Mouse (Mus musculus) retina, embryonic 14.5 days (tissue): ENCODE data around the gene Osbpl3.

ENCODE experiments used
- DNase-seq: peaks from one replicate; pipeline ENCODE4 v3.0.0-alpha.2; 2015; ENCODE audit warnings: low spot score

The Osbpl3 gene

DNA sequence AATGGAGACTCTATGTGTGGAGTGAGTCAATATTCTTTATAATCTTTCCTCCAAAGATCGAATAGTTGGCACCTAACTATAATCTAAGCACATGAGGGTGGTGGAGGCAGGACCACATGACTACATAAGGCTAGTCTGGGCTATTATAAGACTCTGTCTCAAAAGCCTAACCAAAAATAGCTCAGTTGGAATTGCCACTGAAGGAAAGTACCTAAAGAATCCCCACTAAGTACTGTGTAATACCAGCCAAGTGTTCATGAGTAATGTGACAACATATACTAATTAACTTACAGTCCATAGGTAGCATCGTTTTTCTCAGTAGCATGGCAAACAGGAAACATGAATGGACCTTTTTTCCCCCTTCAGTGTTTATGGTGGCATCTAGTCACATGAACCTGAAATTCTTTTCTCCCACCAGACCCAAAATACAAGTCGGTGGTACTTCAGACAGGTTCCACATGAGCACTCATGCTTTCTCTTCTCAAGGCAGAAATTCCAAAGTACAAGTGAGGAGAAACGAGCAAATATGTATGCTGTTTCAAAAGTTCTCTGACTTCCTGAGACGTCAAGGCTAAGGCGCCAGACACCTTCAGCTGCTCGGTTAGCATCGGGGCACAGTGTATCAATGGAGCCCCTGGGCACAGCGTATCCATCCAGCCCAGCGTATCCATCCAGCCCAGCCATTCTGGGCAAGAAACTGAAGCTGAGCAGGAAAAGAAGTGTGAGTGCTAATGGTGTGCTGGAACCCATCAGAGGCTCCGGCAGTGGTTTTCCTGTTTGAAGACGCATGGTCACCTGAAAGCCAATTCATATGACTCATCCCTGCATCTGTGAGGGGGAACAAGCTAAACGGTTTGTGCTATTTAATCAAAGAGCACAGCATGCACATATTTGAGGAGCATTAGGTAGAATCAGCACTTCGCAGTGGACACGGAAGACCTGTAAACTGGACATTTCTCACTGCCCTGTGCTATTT is 120.9 kb downstream of the Osbpl3 start:
- DNase-seq: no peak

DNA sequence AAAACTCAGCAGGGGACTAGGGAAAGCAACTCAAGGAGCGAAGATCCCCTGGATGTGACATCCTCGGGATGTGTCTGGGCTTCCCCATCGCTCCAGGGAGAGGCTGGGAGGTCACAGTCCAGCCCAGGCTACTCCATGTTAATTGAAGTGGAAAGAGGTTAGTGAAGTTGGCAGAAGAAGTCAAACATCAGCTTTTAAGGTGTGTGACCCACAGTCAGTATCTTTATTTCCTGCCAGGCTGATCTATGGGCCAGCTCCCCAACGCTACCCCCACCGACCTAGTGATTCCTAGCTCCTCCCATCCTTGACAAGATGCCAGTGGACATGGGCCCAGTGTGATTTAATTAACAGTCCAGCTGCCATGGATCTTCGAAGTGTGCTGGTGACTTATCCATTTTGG is 122.7 kb downstream of the Osbpl3 start:
- no peak for DNase-seq

DNA sequence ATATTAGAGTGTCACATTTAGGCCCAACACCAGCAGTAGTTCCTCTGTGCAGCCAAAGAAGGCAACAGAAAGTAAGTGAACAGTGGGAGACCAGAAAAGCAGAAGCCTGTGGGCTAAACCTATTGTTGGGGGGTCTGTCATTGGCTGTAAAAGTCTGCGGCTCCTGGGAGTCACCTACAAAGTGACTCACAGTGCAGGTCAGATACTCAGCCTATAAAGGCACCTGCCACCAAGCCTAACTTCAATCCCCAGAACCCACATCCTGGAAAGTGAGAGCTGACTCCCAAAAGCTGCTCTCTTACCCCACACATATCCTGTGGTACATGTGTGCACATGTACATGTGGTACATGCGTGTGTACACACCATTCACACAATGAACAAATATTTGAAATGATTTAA is 124.5 kb downstream of the Osbpl3 start:
- DNase-seq: no peak

DNA sequence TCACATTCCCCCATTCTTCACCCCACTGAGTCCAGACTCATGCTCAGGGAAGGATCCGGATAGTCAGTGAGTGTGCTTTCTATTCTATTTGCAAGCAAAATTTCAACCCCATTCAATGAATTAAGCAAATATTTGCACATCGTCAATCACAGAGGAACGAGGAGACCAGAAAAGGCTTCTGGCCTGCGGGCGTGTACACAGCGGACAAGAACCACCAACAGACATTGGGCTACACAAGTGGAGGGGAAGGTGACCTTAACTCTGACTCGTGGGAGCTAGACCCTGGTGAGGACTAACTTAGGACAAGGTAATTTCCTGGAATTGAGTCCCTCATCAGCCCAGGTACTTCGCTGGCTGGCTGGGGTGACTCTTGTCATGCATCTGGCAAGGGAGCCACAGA is 126.6 kb downstream of the Osbpl3 start:
- DNase-seq: no peak

DNA sequence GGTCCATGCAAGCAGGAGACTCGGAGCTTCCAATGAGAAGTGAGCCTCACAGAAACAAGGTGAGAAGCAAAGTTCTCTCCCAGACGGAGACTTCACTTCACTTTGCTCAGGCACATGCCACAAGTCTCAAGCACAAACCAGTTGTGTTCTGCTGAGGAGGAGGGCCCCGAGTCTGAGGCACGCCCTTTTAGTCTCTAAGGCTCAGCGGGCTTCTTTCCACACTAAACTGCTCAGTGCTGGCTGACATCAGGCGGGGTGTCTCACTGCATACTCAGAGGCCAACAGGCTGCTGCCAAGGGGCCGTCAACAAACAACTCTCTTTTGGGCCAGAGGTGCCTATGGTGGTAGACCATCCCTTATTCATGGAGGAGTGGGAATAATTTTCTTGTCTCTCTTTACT is 127.1 kb downstream of the Osbpl3 start:
- no peak for DNase-seq

DNA sequence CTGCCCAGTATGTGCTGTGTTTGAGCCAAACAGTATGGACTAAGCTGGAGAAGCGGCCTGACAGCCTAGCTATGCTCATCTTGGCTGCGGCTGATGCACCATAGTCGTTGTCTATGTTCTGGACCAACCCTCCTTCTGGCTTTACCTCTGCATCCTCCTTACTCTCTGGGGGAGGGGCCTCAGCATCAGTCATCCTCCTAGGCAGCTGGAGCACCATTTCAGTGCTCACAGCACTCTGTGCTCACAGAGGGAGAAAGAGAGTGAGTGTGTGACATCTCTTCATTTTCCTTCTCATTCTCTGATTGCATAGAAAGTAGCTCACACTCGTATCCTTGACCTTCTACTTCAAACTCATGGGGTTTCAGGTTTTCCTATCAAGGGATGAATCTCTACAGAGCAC is 129.8 kb downstream of the Osbpl3 start:
- no peak for DNase-seq

DNA sequence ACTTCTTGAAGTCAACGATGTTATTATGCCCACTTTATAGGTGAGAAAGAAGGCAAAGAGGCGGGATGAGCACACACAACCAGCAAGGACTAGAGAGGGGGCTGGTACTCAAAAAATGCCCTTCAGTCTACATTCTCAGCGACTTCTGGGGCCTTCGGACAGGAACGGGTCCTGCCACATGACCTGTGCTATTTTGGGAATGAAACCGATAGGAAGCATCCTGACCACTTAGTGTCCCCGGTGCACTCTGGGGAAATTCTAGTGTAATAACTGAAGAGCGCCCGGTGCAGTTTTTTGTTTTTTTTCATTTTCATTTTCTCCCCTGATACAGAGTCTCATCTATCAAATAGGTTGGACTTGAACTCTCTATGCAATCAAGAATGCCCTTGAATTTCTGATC is 130.5 kb downstream of the Osbpl3 start:
- no peak for DNase-seq

DNA sequence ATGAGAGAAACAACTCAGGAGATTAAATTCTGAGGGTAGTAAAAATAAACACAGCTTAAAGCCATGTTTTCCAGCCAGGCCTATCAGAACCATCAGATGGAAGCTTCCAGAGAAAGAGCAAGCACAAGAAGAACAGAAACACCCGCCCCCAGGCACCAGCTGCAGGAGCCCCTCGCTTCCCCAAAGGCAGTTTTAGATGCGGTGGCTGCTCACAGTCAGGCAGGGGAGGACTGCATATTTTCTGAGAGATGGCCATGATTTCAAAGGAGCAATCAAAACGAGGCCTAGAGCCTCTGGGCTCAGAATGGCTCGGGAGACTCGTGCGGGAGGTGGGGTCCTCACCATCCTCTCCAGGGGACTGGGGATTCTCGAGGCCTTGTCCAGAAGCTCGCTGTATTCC is 133.4 kb downstream of the Osbpl3 start:
- no peak for DNase-seq

DNA sequence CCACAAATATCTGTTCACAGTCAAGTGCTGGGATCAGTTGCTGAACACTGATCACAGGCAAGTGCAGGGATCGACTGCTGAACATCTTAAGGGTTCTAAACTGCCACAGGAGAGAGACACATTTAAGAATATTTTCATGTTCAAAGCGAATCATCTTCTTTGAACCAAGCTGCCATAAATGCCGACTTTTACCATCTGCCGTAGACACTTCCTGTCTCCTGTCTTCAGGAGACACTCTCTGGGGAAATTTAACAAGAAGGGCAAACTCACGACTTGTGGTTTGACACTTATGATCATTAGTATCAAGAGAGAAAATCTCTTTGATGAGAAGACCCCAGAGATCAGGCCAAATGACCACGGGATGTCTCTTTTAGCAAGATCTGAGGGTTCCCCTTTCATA is 134.3 kb downstream of the Osbpl3 start:
- no peak for DNase-seq

DNA sequence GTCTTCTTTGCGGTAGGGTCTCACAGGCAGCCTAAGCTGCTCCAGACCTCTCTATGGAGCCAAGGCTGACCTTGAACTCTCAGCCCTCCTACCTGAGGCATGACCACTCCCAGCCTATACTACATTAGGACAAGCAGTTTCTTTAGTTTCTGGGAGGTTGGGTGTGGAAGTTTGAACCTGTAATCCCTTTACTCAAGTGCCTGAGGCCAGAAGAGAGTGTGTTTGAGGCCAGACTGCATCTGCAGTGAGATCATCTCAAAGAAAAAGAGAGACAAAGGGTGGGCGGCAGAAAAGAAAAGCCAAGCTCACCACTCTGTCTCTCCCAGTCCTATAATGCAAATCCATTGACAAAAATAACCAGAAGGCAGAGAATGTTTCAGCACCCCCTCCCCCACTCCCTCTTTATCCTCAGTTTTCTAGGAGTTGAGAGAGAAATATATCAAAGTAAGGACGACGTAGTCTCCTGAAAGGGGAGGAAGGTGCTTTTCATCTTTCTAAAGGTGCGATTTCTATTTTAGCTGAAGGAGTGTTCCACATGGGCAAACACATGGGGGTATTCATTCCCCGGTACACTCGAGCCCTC is 137.3 kb downstream of the Osbpl3 start:
- DNase-seq: no peak

DNA sequence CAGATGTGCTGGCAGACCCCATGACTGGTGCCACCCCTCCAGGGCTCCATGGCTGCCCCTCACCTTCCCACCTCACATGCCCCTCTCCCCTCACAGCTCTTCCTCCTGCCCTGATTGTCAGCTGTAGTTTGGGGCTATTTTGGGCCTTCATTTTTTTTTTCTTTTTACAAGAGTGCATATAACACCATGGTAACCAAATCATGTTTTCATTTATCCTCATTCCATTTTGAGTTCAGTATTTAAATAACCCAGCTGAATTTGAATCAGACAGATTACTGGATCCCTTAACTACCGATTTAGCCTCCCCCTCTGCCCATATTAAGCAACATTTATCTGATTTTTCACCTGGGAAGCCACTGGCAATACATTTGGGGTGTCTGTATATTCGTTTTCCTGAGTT is 137.9 kb downstream of the Osbpl3 start:
- no peak for DNase-seq

DNA sequence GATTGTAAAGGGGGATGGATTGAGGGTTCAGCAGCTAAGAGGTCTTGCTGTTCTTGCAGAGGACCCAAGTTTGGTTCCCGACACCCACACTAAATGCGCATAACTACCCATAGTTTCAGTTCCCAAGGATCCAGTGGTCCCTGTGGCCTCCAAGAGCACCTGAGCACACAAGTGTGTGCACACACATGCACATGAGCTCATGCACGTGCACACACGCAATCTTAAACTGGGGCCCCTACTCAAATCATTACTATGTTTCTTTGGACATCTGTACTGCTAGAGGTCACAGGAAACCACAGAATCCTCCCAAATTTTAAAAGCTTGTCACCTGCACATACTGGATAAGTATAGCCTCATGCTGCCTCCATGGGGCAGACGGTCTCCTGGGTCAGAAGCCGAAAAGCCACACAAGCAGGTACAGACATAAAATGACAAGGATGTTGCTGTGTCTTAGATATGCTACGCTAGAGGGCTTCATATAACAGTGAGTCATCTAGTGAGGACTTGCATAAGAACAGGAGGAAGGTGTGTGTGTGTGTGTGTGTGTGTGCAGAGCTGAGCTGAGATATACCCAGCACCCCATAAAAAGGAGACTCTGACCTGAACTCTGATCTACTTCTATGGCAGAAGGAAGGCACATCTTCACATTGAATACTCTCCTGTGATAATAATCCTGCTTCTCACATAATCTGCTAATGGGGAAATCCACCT is 139.1 kb downstream of the Osbpl3 start:
- DNase-seq: no peak

DNA sequence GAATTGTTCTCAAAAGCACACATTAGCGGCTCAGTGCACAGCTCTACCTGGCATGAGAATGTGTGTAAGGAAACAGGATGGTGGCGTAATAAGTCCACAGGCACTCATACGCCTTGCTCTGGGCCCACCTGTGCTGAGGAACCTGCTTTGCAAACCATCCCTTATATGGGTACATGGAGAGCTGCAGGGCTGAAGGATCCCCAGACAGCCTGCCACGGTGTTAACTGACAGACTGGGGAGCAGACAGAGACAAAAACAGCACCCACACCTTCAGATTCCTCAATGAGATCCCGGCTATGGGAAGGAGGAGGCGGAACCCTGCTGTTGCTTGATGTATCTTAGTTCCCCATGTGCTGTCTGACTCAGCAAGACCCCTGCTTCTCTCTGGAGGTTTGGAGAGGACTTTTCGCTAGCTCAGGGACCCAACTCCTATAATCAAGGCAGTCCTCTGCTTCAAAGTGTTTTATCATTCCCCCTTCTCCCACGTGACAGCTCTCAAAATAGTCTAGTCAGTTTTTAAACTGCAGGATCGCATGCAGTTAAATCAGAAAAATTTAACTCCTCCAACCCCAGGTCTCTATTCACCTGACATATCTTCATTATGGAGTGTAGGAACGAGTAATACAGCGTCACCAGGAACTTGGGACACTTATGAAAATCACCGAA is 141.5 kb downstream of the Osbpl3 start:
- DNase-seq: no peak

DNA sequence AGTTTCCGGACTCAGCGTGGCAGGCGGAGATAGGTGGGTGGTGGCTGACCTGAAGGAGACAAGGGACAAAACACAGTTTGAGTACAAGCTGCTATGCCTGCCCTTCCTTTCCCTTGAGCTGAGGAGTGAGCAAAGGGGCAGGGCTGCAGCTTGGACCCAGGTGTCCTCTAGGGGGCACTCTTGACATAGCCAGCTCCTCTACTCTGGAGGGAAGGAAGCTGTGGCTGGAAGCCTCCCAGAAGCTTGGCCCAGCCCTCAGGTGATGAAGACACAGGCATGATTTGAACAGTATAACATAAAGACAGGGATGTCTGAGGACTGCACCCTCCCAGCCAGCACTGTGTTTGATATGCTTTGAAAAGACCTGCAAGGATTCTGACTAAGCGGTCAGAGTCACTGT is 143.4 kb downstream of the Osbpl3 start:
- peak; percentile 87 for DNase-seq

DNA sequence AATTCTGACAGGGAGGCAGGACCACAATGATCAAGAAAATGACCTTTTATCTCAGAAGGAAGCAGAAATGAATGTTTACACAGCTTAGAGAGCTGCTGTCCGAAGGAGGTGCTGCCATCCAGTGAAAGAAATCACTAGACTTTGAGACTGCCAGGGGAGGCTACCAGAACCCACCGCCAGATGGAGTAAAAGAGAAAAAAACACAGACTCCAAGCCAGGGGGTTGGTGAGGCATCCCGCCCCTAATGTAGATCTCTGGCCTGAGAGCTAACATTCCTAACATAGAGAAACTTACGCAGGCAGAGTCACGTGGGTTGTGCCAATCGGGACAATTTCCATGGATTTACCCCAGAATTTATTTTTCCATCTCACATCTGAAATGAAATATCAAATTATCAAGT is 147.0 kb downstream of the Osbpl3 start:
- DNase-seq: peak; percentile 71

DNA sequence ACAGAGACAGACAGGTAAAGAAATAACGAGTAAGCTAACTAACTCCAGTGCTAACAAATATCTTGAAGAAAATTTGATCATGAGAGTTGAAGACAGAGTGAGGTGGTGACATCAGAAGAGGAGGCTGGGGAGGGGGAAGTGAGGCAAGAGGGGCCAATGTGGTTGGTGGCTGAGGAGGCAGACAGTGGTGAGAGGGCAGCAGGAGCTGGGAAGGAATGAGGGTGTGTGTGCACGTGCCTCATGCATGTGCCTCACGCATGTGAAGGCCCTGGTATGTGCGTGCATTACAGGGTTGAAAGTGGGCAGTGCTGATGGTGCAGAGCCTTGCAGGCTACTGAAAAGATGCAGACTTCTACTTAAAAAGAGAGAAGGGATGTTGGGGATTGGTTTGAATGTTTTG is 149.4 kb downstream of the Osbpl3 start:
- no peak for DNase-seq

DNA sequence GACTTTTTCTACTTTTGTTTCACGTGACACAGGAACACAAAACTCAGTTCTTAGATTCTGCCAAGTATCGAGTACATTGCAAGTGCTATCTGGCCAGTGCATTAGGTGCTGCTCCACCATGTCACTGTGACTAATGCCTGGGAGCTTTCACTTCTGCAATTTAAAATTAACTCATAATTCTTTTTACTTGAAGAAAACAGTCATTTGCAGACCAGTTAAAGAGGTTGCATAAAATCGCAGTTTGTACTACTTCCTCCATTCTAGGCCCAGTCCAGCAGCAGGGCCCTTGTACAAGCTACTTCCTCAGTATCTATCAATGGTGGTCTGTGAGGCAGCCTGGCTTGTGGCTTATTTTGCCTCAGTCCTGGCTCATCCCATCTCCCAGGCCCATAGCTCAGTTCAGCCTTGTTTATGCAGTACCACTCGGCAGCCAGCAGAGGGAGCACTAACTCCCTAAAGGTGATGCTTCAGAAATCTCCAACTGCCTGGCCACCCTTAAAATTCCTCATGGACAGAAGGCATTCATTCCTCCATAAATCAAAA is 151.0 kb downstream of the Osbpl3 start:
- DNase-seq: peak; percentile 86

DNA sequence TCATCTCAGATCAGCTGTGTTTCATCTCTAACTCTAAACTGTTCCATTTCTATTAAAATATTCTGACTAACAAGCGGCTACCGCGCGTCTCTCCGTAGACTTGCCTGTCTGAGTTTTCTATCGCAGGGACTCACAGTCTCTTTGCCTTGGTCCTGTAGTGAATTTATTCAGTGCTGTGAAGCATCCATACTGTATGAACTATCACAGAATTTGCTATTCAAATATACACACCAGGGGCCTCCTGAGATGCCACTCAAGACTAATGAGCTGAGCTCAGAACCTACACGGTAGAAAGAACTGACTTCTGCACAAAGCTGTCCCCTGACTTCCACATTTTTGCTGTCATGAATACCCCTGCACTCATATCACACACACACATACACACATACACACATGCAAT is 154.9 kb downstream of the Osbpl3 start:
- DNase-seq: no peak

DNA sequence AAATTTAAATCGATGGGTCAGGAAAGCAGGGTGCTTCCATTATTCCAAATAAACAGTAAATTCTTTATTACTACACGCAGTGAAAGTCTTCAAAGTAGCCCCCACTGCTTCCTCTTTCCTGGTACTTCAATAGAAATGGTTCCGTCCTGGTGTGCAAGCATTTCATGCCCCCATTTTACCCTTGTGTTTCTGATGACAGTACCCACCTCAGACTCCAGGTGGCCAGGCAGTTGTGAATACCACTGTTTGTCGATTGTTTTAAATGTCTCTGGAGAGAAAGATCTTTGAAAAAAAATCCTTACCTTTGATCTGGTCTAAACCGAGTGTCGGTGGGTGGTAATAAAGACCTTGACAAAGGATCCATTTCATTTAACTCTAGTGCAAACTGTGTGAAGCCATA is 155.4 kb downstream of the Osbpl3 start:
- no peak for DNase-seq

DNA sequence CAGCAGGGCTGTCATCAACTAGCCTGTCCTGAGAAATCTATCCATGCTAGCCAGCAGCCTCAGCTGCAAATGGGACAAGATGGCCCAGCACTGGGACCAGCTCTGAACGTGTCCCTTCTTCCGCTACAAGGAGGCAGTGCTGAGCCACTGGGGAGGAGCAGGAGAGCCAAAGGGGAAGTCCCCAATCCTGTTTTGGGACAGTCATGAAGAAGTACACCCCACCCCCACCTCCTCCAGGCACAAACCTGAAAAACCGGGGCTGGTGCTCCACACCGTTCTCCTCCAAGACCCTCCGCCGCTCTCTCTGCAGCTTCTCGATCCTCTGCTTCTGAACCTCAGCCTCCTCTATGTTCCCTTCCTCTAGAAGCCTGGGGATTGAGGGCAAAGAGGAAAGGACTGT is 156.9 kb downstream of the Osbpl3 start:
- no peak for DNase-seq

DNA sequence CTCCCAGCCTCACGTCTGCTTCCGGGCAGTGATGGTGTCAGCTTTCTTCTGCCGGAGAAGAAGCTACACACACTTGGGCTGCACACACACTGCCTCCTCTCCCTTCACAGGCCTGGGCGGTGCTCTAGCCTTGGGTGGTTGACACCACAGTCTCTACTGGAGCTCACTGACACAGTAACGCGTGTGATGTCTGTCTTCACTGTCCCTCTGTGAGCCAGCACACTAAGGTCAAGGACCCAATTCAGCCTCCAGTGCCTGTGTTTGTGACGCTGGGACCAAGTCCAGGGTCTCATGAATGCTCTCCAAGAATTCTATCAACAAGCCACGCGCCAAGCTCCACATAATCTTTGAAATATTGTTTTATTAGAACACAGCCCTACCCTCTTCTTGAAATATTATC is 158.3 kb downstream of the Osbpl3 start:
- no peak for DNase-seq

DNA sequence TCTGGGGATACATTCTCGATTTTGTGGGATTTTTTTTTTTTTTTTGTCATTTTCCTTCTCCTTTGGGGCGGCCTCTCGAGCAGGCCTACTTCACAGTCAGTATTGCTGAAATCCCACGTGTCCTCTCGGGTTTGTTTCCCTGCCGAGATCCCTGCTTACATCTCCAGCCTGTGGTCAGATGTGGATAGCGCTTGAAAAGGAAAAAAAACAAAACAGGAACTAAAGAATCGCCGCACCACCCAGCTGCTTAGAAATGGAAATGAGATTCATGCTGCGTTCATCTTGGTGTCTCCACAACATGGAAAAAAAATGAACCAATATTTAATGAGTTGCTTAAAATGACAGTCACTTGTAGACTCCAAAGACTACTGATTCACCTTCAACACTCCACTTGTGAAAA is 160.9 kb downstream of the Osbpl3 start:
- DNase-seq: no peak
